In the genomic region with DNA sequence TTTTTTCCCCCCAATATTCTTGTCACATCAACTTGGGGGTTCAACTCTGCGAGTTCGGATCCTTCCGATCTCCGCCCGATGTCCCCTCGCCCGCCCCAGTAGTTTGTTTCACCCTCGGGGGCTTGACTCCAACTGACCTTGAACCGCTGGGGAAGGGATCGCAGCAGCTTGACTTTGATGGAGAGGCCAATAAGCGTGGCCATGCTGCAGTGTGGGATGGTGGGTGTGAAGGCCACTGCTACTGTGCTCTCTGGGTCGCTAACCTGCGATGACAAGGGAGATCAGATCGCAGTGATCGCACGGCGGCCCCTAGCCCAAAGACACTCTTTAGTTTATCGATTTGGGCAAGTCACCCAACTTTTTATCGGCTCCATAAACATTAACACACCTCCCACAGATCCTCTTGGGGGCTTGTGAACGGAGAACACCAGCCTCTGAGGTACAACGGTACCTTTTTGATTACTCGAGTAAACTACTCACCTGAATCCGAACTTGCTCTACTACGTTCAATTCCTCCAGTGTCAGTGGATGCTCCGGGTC, we compare ENCODE assay signal across 8 mouse cellular contexts. TPM values are rescaled to one million over a fixed set of nuclear protein-coding genes. Genes with fewer than 3 reads are reported as not detected.
A peak's percentile ranks its signal among the peaks of the same experiment; 100 is the strongest.
DNase-seq lines count a peak whose midpoint lies in the region; ATAC-seq and TF ChIP-seq lines count a peak whose summit lies in the region.

No protein-coding gene starts in this region.

- H3K36me3 ChIP-seq in heart, embryonic 10.5 days: peaks cover 35% of the 10 kb centered on the region
- H3K36me3 ChIP-seq in E14TG2a.4 (ENCODE audit: insufficient read depth, low read length): peaks cover 25% of the 10 kb centered on the region
- peaks cover 18% of the 10 kb centered on the region for H3K36me3 ChIP-seq in forebrain, embryonic 12.5 days (replicated peaks)
- peaks cover 24% of the 10 kb centered on the region for H3K36me3 ChIP-seq in limb, embryonic 13.5 days
- H3K36me3 ChIP-seq in stomach, embryonic 16.5 days (ENCODE audit: control insufficient read depth, insufficient read depth, low read length): peaks cover 5% of the 10 kb centered on the region; the same call in 1 of the 2 replicates

- no peaks in the 10 kb centered on the region for H3K9me3 ChIP-seq in heart, embryonic 10.5 days
- no peaks in the 10 kb centered on the region for H3K9me3 ChIP-seq in E14TG2a.4 (ENCODE audit: low read length)
- H3K9me3 ChIP-seq in forebrain, embryonic 12.5 days: no peaks in the 10 kb centered on the region
- no peaks in the 10 kb centered on the region for H3K9me3 ChIP-seq in limb, embryonic 13.5 days
- H3K9me3 ChIP-seq in stomach, embryonic 16.5 days (replicated peaks; ENCODE audit: control insufficient read depth, low read length): no peaks in the 10 kb centered on the region

- 9% methylated on average over 25 of the region's 25 CpGs for WGBS in heart, embryonic 10.5 days
- 14% methylated on average over 25 of the region's 25 CpGs for WGBS in forebrain, embryonic 12.5 days
- WGBS in limb, embryonic 13.5 days: 13% methylated on average over 25 of the region's 25 CpGs
- 3% methylated on average over 25 of the region's 25 CpGs for WGBS in stomach, embryonic 16.5 days

- no peaks in the 10 kb centered on the region for H3K27me3 ChIP-seq in heart, embryonic 10.5 days (ENCODE audit: insufficient read depth, poor library complexity, severe bottlenecking)
- peaks cover 6% of the 10 kb centered on the region; the same call in 1 of the 2 replicates for H3K27me3 ChIP-seq in E14TG2a.4 (ENCODE audit: insufficient read depth, low read length)
- no peaks in the 10 kb centered on the region for H3K27me3 ChIP-seq in forebrain, embryonic 12.5 days
- no peaks in the 10 kb centered on the region for H3K27me3 ChIP-seq in limb, embryonic 13.5 days
- H3K27me3 ChIP-seq in stomach, embryonic 16.5 days (ENCODE audit: control insufficient read depth, insufficient read depth, low read length): no peaks in the 10 kb centered on the region

- H3K4me3 ChIP-seq in heart, embryonic 10.5 days: peak overlapping the region; percentile 91
- peak overlapping the region; percentile 94 for H3K4me3 ChIP-seq in E14TG2a.4 (replicated peaks; ENCODE audit: low read length)
- H3K4me3 ChIP-seq in forebrain, embryonic 12.5 days (replicated peaks): peak overlapping the region; percentile 85
- H3K4me3 ChIP-seq in limb, embryonic 13.5 days: peak overlapping the region; percentile 83
- H3K4me3 ChIP-seq in stomach, embryonic 16.5 days (replicated peaks; ENCODE audit: low read length): peak overlapping the region; percentile 95

- H3K27ac ChIP-seq in heart, embryonic 10.5 days: peak overlapping the region; percentile 89
- H3K27ac ChIP-seq in forebrain, embryonic 12.5 days: no peak overlapping the region
- no peak overlapping the region for H3K27ac ChIP-seq in limb, embryonic 13.5 days
- 0 out of 2 replicates have a peak overlapping the region, but pooled peaks have one; percentile 73 for H3K27ac ChIP-seq in stomach, embryonic 16.5 days (ENCODE audit: low read length)

- H3K4me2 ChIP-seq in forebrain, embryonic 12.5 days: peak overlapping the region; percentile 96
- H3K4me2 ChIP-seq in limb, embryonic 13.5 days (replicated peaks): peak overlapping the region; percentile 94
- peak overlapping the region; percentile 92 for H3K4me2 ChIP-seq in stomach, embryonic 16.5 days (ENCODE audit: low read depth, low read length)

- DNase-seq in heart, embryonic 10.5 days (ENCODE audit: low spot score): peak; percentile 76
- DNase-seq in heart, postnatal 10 days: no peak
- no peak for DNase-seq in layer of hippocampus, adult 8-10 months (ENCODE audit: low spot score in 2 of 2)
- DNase-seq in c-Kit-positive CD71-positive TER-119-positive erythroid progenitor cells, embryonic 14.5 days (ENCODE audit: low spot score): no peak

- peaks cover 21% of the 10 kb centered on the region for H3K4me1 ChIP-seq in heart, embryonic 10.5 days
- H3K4me1 ChIP-seq in E14TG2a.4 (replicated peaks; ENCODE audit: low read depth, low read length): peaks cover 22% of the 10 kb centered on the region
- H3K4me1 ChIP-seq in forebrain, embryonic 12.5 days: peaks cover 17% of the 10 kb centered on the region
- H3K4me1 ChIP-seq in limb, embryonic 13.5 days: peaks cover 17% of the 10 kb centered on the region
- H3K4me1 ChIP-seq in stomach, embryonic 16.5 days (ENCODE audit: control insufficient read depth, insufficient read depth, low read length): peaks cover 18% of the 10 kb centered on the region

- intact Hi-C loops in heart, postnatal 10 days (cut with DNase I): no loop called here

- TF ChIP-seq CTCF in E14TG2a.4 (conservative IDR thresholded peaks at IDR 0.05; ENCODE audit: low read length): no peak

- peak overlapping the region; percentile 76 for H3K9ac ChIP-seq in forebrain, embryonic 12.5 days
- H3K9ac ChIP-seq in limb, embryonic 13.5 days: peak overlapping the region; percentile 86
- H3K9ac ChIP-seq in stomach, embryonic 16.5 days (ENCODE audit: low read length): peak overlapping the region; percentile 87

- no peak for ATAC-seq in forebrain, embryonic 12.5 days (ENCODE audit: low FRiP score)
- no peak for ATAC-seq in limb, embryonic 13.5 days (ENCODE audit: low FRiP score, low read depth)
- ATAC-seq in stomach, embryonic 16.5 days (ENCODE audit: insufficient read depth, low FRiP score): no peak

RNA-seq across cellular contexts. Expression of gene Ciao2b, which starts 0.9 kb away (rescaled TPM):
- polyA plus RNA-seq in heart, embryonic 10.5 days (2016; fragmentation: Nextera tagmentation; extraction: Ambion mirVana): 198 and 244 TPM in 2 replicates
- 10 to 100 TPM; 65.1 to 71.7 TPM for total RNA-seq in heart, postnatal 10 days (2021)
- polyA plus RNA-seq in forebrain, embryonic 12.5 days (2016; fragmentation: Nextera tagmentation; extraction: Ambion mirVana): 104 and 115 TPM in 2 replicates
- 88.9 and 89.4 TPM in 2 replicates for polyA plus RNA-seq in limb, embryonic 13.5 days (2015; fragmentation: Nextera tagmentation; extraction: Ambion mirVana)
- 92.6 and 93.6 TPM in 2 replicates for polyA plus RNA-seq in stomach, embryonic 16.5 days (2015; fragmentation: Nextera tagmentation; extraction: Ambion mirVana)
- total RNA-seq in layer of hippocampus, adult 8-10 months (2022): 10 to 100 TPM; 25.0 to 32.7 (median 30.3) TPM

RNA-seq across cellular contexts. Expression of gene Rrad, which starts 9.8 kb away (rescaled TPM):
- polyA plus RNA-seq in heart, embryonic 10.5 days (2016; fragmentation: Nextera tagmentation; extraction: Ambion mirVana): 200 and 322 TPM in 2 replicates
- total RNA-seq in heart, postnatal 10 days (2021): 100 to 1,000 TPM; 221 to 337 TPM
- polyA plus RNA-seq in forebrain, embryonic 12.5 days (2016; fragmentation: Nextera tagmentation; extraction: Ambion mirVana): 0.69 and 1.7 TPM in 2 replicates
- 18.1 TPM in 2 replicates for polyA plus RNA-seq in limb, embryonic 13.5 days (2015; fragmentation: Nextera tagmentation; extraction: Ambion mirVana)
- 9.2 and 14.4 TPM in 2 replicates for polyA plus RNA-seq in stomach, embryonic 16.5 days (2015; fragmentation: Nextera tagmentation; extraction: Ambion mirVana)
- total RNA-seq in layer of hippocampus, adult 8-10 months (2022): 1 to 10 TPM; 1.5 to 3.2 (median 1.9) TPM

RNA-seq across cellular contexts. Expression of gene Cdh16, which starts 16.7 kb away (rescaled TPM):
- 8.0 and 21.0 TPM in 2 replicates for polyA plus RNA-seq in heart, embryonic 10.5 days (2016; fragmentation: Nextera tagmentation; extraction: Ambion mirVana)
- total RNA-seq in heart, postnatal 10 days (2021): 1 to 10 TPM; 3.2 to 3.6 TPM
- not detected in 2 replicates for polyA plus RNA-seq in forebrain, embryonic 12.5 days (2016; fragmentation: Nextera tagmentation; extraction: Ambion mirVana)
- 0.22 TPM in 1 of 2 replicates, not detected in the other for polyA plus RNA-seq in limb, embryonic 13.5 days (2015; fragmentation: Nextera tagmentation; extraction: Ambion mirVana)
- 1.6 and 2.0 TPM in 2 replicates for polyA plus RNA-seq in stomach, embryonic 16.5 days (2015; fragmentation: Nextera tagmentation; extraction: Ambion mirVana)
- not detected for total RNA-seq in layer of hippocampus, adult 8-10 months (2022)

RNA-seq across cellular contexts. Expression of gene Pdp2, which starts 49.6 kb away (rescaled TPM):
- polyA plus RNA-seq in heart, embryonic 10.5 days (2016; fragmentation: Nextera tagmentation; extraction: Ambion mirVana): 10.9 and 11.0 TPM in 2 replicates
- total RNA-seq in heart, postnatal 10 days (2021): 10 to 100 TPM in 1 of 2 experiments, 1 to 10 TPM in 1; 7.2 to 10.6 TPM
- polyA plus RNA-seq in forebrain, embryonic 12.5 days (2016; fragmentation: Nextera tagmentation; extraction: Ambion mirVana): 14.2 and 14.9 TPM in 2 replicates
- polyA plus RNA-seq in limb, embryonic 13.5 days (2015; fragmentation: Nextera tagmentation; extraction: Ambion mirVana): 13.8 and 14.0 TPM in 2 replicates
- 13.3 and 14.1 TPM in 2 replicates for polyA plus RNA-seq in stomach, embryonic 16.5 days (2015; fragmentation: Nextera tagmentation; extraction: Ambion mirVana)
- total RNA-seq in layer of hippocampus, adult 8-10 months (2022): 10 to 100 TPM in 1 of 4 experiments, 1 to 10 TPM in 3; 8.0 to 10.2 (median 9.0) TPM

Comparison
In these comparisons a context has a peak if more than half of its experiments do, and no peak if none do; other contexts are left out.
1. H3K27ac ChIP-seq: peak in heart, embryonic 10.5 days (single experiment) and stomach, embryonic 16.5 days (single experiment); none in forebrain, embryonic 12.5 days (single experiment) and limb, embryonic 13.5 days (single experiment).
2. RNA of gene Rrad, which starts 9.8 kb away (polyA plus RNA-seq): 200 to 322 TPM in heart, embryonic 10.5 days; 18.1 TPM in limb, embryonic 13.5 days, 9.2 to 14.4 TPM in stomach, embryonic 16.5 days and 0.69 to 1.7 TPM in forebrain, embryonic 12.5 days; every median in the first group is over 10 times any median in the second.
3. Peak in every context shown above with its lines, with median percentiles within 50 percentile points of each other: H3K4me3 ChIP-seq, H3K4me2 ChIP-seq and H3K9ac ChIP-seq.